Mouse (Mus musculus): ENCODE measurements around the gene Med12l. TPM values are rescaled to one million over a fixed set of nuclear protein-coding genes. Genes with fewer than 3 reads are reported as not detected.

Gene Med12l
- total and polyA plus RNA-seq, 3 experiments = 0.16 TPM; not detected in 2

GRCm38 (mm10) chr3:59194099-59194498 lies 188.5 kb downstream of the Med12l start:
- no peak overlapping the region for H3K4me3 ChIP-seq (ENCODE audit: low read depth, low read length)
- no peak for ATAC-seq (ENCODE audit: extremely low read depth, insufficient number of reproducible peaks, low FRiP score, poor library complexity, severe bottlenecking)
- no peak for DNase-seq (ENCODE audit: low spot score)
- no peaks in the 10 kb centered on the region for H3K4me1 ChIP-seq (ENCODE audit: insufficient read depth, low read depth, low read length)
- H3K27me3 ChIP-seq (ENCODE audit: insufficient read depth, low read length) = 0 out of 2 replicates have a peak, but pooled peaks cover 3% of the 10 kb centered on the region
- H3K9me3 ChIP-seq (replicated peaks) = no peaks in the 10 kb centered on the region
- TF ChIP-seq POLR2AphosphoS5 (IDR thresholded peaks at IDR 0.05; ENCODE audit: insufficient replicate concordance, low read depth, low read length) (no peak), CTCF (IDR thresholded peaks at IDR 0.05; ENCODE audit: low read depth, low read length) (no peak), TAL1 (conservative IDR thresholded peaks at IDR 0.05; ENCODE audit: low read depth, low read length) (no peak), GATA1 (IDR thresholded peaks at IDR 0.05; ENCODE audit: borderline replicate concordance, low read length) (no peak), GATA2 (IDR thresholded peaks at IDR 0.05; ENCODE audit: borderline replicate concordance, low read depth, low read length) (no peak)
- no peaks in the 10 kb centered on the region for H3K36me3 ChIP-seq (replicated peaks)

- Histone ChIP-seq H3K27me3 (ENCODE audit: insufficient read depth, low read length) (0 out of 2 replicates have a peak, but pooled peaks cover 3% of the 10 kb centered on the region), H3K36me3 (replicated peaks) (no peaks in the 10 kb centered on the region), H3K9me3 (replicated peaks) (no peaks in the 10 kb centered on the region), H3K4me3 (ENCODE audit: low read depth, low read length) (no peak within 1 kb of the TSS), H3K4me1 (ENCODE audit: insufficient read depth, low read depth, low read length) (no peaks in the 10 kb centered on the region)
- no peak for ATAC-seq (ENCODE audit: extremely low read depth, insufficient number of reproducible peaks, low FRiP score, poor library complexity, severe bottlenecking)
- TF ChIP-seq GATA1 (IDR thresholded peaks at IDR 0.05; ENCODE audit: borderline replicate concordance, low read length) (no peak), CTCF (IDR thresholded peaks at IDR 0.05; ENCODE audit: low read depth, low read length) (no peak), POLR2AphosphoS5 (IDR thresholded peaks at IDR 0.05; ENCODE audit: insufficient replicate concordance, low read depth, low read length) (no peak), GATA2 (IDR thresholded peaks at IDR 0.05; ENCODE audit: borderline replicate concordance, low read depth, low read length) (no peak), TAL1 (conservative IDR thresholded peaks at IDR 0.05; ENCODE audit: low read depth, low read length) (no peak)
- no peak for DNase-seq (ENCODE audit: low spot score)
Measured at GRCm38 (mm10) chr3:59194938-59195337, 189.3 kb downstream of the Med12l start, which contains the start of gene Gpr87. Gpr87 (minus strand) TSS chr3:59195104.

DNA sequence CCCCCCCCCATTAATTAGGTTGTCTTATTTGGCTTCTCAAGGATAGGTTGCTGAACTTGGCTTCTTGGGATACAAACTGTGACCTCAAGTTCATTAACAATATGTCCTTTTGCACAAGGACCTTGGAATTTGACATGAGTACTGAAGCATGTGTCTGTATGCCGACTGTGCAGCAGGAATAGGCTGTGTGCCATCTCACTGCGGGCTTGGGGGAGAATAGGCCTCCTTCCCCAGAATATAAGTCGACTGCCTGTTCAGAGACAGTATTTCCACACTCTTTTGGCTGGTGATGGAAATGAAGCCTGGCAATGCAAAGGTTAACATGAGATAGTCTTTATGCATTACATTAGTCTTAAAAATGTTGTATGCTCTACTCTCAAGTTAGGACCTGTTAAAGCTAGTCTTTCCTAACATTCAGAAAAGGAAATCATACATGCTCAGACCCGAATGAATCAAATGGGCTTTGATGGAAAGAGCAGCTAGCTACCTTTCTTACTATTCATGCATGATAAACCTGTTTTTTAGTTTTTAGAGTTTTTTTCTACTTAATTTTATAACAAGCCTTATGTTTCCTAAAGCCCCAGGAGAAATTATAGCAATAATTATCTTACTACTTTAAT lies 191.8 kb downstream of the Med12l start:
- ATAC-seq (ENCODE audit: extremely low read depth, insufficient number of reproducible peaks, low FRiP score, poor library complexity, severe bottlenecking) (no peak), DNase-seq (ENCODE audit: low spot score) (no peak)
- Histone ChIP-seq H3K4me1 (ENCODE audit: insufficient read depth, low read depth, low read length) (no peaks in the 10 kb centered on the region), H3K9me3 (replicated peaks) (no peaks in the 10 kb centered on the region), H3K4me3 (ENCODE audit: low read depth, low read length) (no peak overlapping the region), H3K27me3 (ENCODE audit: insufficient read depth, low read length) (no peaks in the 10 kb centered on the region), H3K36me3 (replicated peaks) (no peaks in the 10 kb centered on the region)
- TF ChIP-seq CTCF (IDR thresholded peaks at IDR 0.05; ENCODE audit: low read depth, low read length) (no peak), POLR2AphosphoS5 (IDR thresholded peaks at IDR 0.05; ENCODE audit: insufficient replicate concordance, low read depth, low read length) (no peak), GATA2 (IDR thresholded peaks at IDR 0.05; ENCODE audit: borderline replicate concordance, low read depth, low read length) (no peak), TAL1 (conservative IDR thresholded peaks at IDR 0.05; ENCODE audit: low read depth, low read length) (no peak), GATA1 (IDR thresholded peaks at IDR 0.05; ENCODE audit: borderline replicate concordance, low read length) (no peak)

- no peak overlapping the region for H3K4me3 ChIP-seq (ENCODE audit: low read depth, low read length)
- no peaks in the 10 kb centered on the region for H3K9me3 ChIP-seq (replicated peaks)
- TF ChIP-seq TAL1 (conservative IDR thresholded peaks at IDR 0.05; ENCODE audit: low read depth, low read length) (no peak), GATA1 (IDR thresholded peaks at IDR 0.05; ENCODE audit: borderline replicate concordance, low read length) (no peak), CTCF (IDR thresholded peaks at IDR 0.05; ENCODE audit: low read depth, low read length) (no peak), POLR2AphosphoS5 (IDR thresholded peaks at IDR 0.05; ENCODE audit: insufficient replicate concordance, low read depth, low read length) (no peak), GATA2 (IDR thresholded peaks at IDR 0.05; ENCODE audit: borderline replicate concordance, low read depth, low read length) (no peak)
- no peaks in the 10 kb centered on the region for H3K36me3 ChIP-seq (replicated peaks)
- ATAC-seq (ENCODE audit: extremely low read depth, insufficient number of reproducible peaks, low FRiP score, poor library complexity, severe bottlenecking) = no peak
- H3K27me3 ChIP-seq (ENCODE audit: insufficient read depth, low read length) = no peaks in the 10 kb centered on the region
- DNase-seq (ENCODE audit: low spot score) = no peak
- H3K4me1 ChIP-seq (ENCODE audit: insufficient read depth, low read depth, low read length) = no peaks in the 10 kb centered on the region
Measured at GRCm38 (mm10) chr3:59203802-59204520, 198.3 kb downstream of the Med12l start.

- H3K36me3 ChIP-seq (replicated peaks) = no peaks in the 10 kb centered on the region
- DNase-seq (ENCODE audit: low spot score) (no peak), ATAC-seq (ENCODE audit: extremely low read depth, insufficient number of reproducible peaks, low FRiP score, poor library complexity, severe bottlenecking) (no peak)
- TF ChIP-seq CTCF (IDR thresholded peaks at IDR 0.05; ENCODE audit: low read depth, low read length) = no peak
- no peak for TF ChIP-seq GATA1 (IDR thresholded peaks at IDR 0.05; ENCODE audit: borderline replicate concordance, low read length)
- no peak for TF ChIP-seq POLR2AphosphoS5 (IDR thresholded peaks at IDR 0.05; ENCODE audit: insufficient replicate concordance, low read depth, low read length)
- TF ChIP-seq GATA2 (IDR thresholded peaks at IDR 0.05; ENCODE audit: borderline replicate concordance, low read depth, low read length) = no peak
- no peak for TF ChIP-seq TAL1 (conservative IDR thresholded peaks at IDR 0.05; ENCODE audit: low read depth, low read length)
- H3K4me1 ChIP-seq (ENCODE audit: insufficient read depth, low read depth, low read length) = no peaks in the 10 kb centered on the region
- H3K9me3 ChIP-seq (replicated peaks) = no peaks in the 10 kb centered on the region
- no peak overlapping the region for H3K4me3 ChIP-seq (ENCODE audit: low read depth, low read length)
- no peaks in the 10 kb centered on the region for H3K27me3 ChIP-seq (ENCODE audit: insufficient read depth, low read length)
Measured at GRCm38 (mm10) chr3:59204719-59205503, 199.3 kb downstream of the Med12l start.

GRCm38 (mm10) chr3:59205941-59206340 lies 200.3 kb downstream of the Med12l start:
- no peaks in the 10 kb centered on the region for H3K27me3 ChIP-seq (ENCODE audit: insufficient read depth, low read length)

More at GRCm38 (mm10) chr3:59205941-59206340, 200.3 kb downstream of the Med12l start:
- H3K4me3 ChIP-seq (ENCODE audit: low read depth, low read length) = no peak overlapping the region
- TF ChIP-seq POLR2AphosphoS5 (IDR thresholded peaks at IDR 0.05; ENCODE audit: insufficient replicate concordance, low read depth, low read length) (no peak), CTCF (IDR thresholded peaks at IDR 0.05; ENCODE audit: low read depth, low read length) (no peak), GATA2 (IDR thresholded peaks at IDR 0.05; ENCODE audit: borderline replicate concordance, low read depth, low read length) (no peak), GATA1 (IDR thresholded peaks at IDR 0.05; ENCODE audit: borderline replicate concordance, low read length) (no peak), TAL1 (conservative IDR thresholded peaks at IDR 0.05; ENCODE audit: low read depth, low read length) (no peak)
- DNase-seq (ENCODE audit: low spot score) (no peak), ATAC-seq (ENCODE audit: extremely low read depth, insufficient number of reproducible peaks, low FRiP score, poor library complexity, severe bottlenecking) (no peak)
- H3K9me3 ChIP-seq (replicated peaks) = no peaks in the 10 kb centered on the region
- H3K36me3 ChIP-seq (replicated peaks) = no peaks in the 10 kb centered on the region
- H3K4me1 ChIP-seq (ENCODE audit: insufficient read depth, low read depth, low read length) = no peaks in the 10 kb centered on the region
